Mouse (Mus musculus): ENCODE results near the gene Sp3. TPM values are rescaled to one million over a fixed set of nuclear protein-coding genes. Genes with fewer than 3 reads are reported as not detected.
"Not testable (repeated sequence)": the region's sequence is repeated elsewhere in the genome, so short reads cannot be mapped to it uniquely, and the experiment has no call there.

The Sp3 gene
- total RNA-seq, 2 experiments from 2014 or later = 50.6 to 56.8 TPM

- DNase-seq (ENCODE audit: low spot score in 2 of 2) = peak; percentile 55 to 72
These were observed 15.3 kb upstream of the Sp3 start for GRCm38 (mm10) chr2:72995346-72996097.

DNA sequence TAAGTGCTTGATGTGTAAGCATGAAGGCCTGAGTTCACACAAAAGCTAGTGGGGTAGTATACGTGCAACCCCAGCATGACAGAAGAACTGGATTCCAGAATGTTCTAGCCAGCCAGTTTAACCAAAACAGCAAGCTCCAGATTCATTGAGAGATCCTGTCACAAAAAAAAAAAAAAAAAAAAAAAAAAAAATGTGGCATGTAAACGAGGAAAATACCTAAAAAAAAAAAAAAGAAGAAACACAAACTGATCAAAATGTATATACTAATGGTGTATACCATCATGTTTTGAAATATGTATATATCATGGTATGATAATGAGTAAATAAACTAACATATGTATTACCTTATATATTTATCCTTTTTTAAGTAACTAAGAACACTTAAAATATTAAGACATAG is 13.9 kb upstream of the Sp3 start:
- no peak for DNase-seq (ENCODE audit: low spot score in 2 of 2)

DNA sequence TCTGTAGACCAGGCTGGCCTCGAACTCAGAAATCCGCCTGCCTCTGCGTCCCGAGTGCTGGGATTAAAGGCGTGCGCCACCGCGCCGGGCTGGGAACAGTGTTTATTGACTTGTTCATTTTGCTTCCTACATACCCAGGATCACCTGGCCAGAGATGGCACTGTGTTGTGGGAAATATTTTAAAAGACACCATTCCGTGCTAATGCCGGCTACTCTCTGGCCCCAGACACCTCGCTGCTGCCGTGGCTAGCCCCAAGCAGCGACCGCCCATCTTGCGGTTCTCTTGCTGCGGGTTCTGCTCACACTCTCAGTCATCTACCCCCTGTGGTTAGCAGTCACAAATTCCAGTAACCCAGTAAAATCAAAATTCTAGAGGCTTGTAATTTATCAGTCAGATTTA is 12.3 kb upstream of the Sp3 start:
- DNase-seq (ENCODE audit: low spot score in 2 of 2) = no peak

DNA sequence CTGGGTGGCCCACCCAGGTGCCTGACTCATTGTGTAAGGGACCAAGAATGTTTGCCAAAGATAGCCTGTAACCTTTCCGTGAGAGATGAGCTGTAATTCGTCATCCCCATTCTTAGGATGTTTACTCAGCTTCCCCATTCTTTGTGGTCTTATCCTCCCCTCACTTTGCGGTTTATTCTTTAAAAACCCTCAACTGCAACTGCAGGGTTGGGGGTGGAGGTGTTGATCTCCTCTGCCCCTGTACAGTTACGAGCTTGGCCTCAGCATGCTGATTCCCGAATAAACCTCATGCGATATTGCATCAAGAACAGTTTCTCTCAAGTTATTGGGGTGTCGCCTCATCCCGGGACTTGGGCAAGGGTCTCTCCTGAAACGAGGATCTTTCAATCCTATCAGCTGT is 8.7 kb upstream of the Sp3 start:
- DNase-seq (ENCODE audit: low spot score in 2 of 2) = not testable (repeated sequence)

DNA sequence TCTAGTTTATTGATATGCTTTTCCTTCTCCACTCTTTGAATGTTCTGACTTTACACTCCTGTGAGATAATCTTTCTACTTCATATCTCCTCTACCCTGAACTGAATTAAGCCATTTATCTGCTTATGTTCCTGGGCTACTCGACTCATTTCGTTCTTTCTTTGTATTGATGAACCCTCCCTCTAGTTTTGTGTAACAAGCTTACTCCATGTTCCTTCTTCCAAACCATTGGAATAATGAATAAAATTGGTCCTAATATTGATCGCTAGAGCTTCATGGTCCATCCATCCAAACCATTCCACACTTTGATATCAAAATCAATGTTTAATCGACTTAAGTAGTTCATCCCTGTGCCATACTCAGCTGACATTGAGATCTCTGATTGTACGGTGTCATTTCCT is 6.4 kb upstream of the Sp3 start, which contains the start of gene Gm11084:
Gm11084 (minus strand) TSS at position 101 of the 400 bp plus-strand sequence.
- DNase-seq (ENCODE audit: low spot score in 2 of 2) = no peak

- DNase-seq (ENCODE audit: low spot score in 2 of 2) = no peak
These were observed 5.3 kb upstream of the Sp3 start for GRCm38 (mm10) chr2:72985516-72985915.

DNA sequence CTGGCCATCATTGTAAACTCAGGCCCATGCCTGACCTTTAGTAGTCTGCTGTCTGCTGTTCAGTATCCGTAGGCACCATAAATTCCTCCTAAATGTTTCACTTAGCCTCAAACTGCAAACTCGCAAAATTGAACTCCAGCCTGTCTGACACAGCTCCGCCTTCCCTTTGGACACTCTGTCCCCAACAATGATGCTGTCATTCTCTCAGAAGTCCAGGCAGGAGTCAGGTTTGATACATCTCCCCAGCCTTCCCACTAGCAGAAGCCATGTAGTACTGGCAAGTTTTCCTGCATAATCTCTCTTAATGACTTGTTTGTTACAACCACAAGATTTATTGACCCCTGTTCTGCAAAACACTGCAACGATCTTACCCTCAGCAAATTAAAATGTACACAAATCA is 4.6 kb upstream of the Sp3 start:
- DNase-seq (ENCODE audit: low spot score in 2 of 2) = no peak

GRCm38 (mm10) chr2:72983211-72983610 is 3.0 kb upstream of the Sp3 start:
- no peak for DNase-seq (ENCODE audit: low spot score in 2 of 2)

GRCm38 (mm10) chr2:72982110-72982785 is 2.0 kb upstream of the Sp3 start:
- DNase-seq (ENCODE audit: low spot score in 2 of 2) = no peak

- DNase-seq (ENCODE audit: low spot score in 2 of 2) = no peak
These were observed 1.3 kb upstream of the Sp3 start for GRCm38 (mm10) chr2:72981441-72982109.

GRCm38 (mm10) chr2:72981075-72981420 is 802 bp upstream of the Sp3 start:
- no peak for DNase-seq (ENCODE audit: low spot score in 2 of 2)

- peak; percentile 72 to 82 for DNase-seq (ENCODE audit: low spot score in 2 of 2)
These were observed 581 bp downstream of the Sp3 start for GRCm38 (mm10) chr2:72979659-72980071.

GRCm38 (mm10) chr2:72978901-72979658 is 1.2 kb downstream of the Sp3 start:
- DNase-seq (ENCODE audit: low spot score in 2 of 2) = peak; percentile 63 to 84

DNA sequence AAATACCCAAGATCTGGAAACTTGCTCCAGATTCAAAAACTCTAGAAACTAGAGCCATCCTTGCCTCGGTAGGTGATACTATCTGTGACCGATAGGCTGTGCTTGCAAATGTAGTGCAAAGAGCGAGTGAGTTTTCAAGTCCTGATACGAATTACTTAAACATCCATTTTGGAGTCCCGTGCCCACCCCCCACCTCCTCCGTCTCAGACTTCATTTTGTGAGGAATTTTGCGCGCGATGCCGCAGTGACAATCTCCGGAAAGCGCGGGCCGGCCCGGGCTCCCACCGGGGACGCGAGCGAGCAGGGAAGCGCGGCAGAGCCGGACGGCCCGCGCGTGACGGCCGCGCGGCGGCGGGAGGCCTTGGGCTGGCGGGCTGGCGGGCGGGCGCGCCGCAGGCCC is 1.8 kb downstream of the Sp3 start:
- DNase-seq (ENCODE audit: low spot score in 2 of 2) = peak in 1 of 2 experiments; percentile 37

DNA sequence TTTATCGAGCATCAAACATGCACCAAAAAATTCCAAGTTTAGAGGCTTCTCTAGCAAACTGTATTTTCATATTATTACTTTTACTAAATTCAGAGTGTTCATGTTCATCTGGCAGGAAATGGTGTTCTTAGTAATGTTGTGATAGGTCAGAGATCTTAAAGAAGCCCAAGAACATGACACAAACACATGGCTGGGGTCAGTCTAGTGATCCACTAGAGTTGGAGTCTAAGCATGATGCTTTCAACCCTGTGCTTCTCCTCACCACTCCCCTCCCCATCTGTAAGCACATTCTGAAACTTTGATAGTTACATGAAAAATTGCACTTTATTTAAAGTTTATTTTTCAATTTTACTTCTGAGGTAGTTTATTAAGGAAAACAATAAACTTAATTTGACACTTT is 3.0 kb downstream of the Sp3 start:
- no peak for DNase-seq (ENCODE audit: low spot score in 2 of 2)

DNA sequence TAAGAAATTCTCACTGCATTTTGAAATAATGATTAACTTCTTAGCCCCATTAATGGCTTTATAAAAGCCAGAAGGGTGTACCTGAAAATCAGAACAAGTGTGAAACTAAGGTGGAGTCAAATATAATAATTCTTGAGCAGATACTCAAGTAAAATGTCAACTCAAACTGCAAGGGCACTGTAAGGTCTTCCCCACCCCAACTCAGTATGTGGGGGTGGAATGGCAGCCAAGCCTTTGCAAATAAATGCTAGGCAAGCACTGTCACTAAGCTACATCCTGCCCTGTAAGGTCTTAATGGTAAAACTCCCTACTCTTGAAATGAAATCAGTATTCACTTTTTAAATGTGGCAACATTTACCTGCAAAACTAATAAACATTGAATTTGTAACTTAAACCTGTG is 4.2 kb downstream of the Sp3 start:
- DNase-seq (ENCODE audit: low spot score in 2 of 2) = no peak

GRCm38 (mm10) chr2:72970831-72971230 is 9.4 kb downstream of the Sp3 start:
- DNase-seq (ENCODE audit: low spot score in 2 of 2) = no peak

- DNase-seq (ENCODE audit: low spot score in 2 of 2) = no peak
These were observed 9.9 kb downstream of the Sp3 start for GRCm38 (mm10) chr2:72970302-72970701.

GRCm38 (mm10) chr2:72968536-72968935 is 11.7 kb downstream of the Sp3 start:
- DNase-seq (ENCODE audit: low spot score in 2 of 2) = no peak

GRCm38 (mm10) chr2:72965450-72965849 is 14.8 kb downstream of the Sp3 start:
- no peak for DNase-seq (ENCODE audit: low spot score in 2 of 2)

DNA sequence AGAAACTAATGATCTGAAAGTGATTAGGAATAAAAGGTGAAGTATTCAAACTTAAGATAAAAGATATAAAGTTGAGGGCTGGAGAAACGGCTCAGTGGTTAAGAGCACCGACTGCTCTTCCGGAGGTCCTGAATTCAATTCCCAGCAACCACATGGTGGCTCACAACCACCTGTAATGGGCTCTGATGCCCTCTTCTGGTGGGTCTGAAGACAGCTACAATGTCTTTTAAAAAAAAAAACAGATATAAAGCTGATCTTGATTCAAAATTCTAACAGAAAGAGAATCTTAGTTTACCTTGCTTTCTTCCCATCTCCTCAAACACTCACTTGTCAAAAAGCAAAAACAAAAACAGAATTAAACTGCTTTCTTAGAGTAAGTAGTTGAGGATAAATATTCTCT is 23.8 kb downstream of the Sp3 start:
- no peak for DNase-seq (ENCODE audit: low spot score in 2 of 2)

DNA sequence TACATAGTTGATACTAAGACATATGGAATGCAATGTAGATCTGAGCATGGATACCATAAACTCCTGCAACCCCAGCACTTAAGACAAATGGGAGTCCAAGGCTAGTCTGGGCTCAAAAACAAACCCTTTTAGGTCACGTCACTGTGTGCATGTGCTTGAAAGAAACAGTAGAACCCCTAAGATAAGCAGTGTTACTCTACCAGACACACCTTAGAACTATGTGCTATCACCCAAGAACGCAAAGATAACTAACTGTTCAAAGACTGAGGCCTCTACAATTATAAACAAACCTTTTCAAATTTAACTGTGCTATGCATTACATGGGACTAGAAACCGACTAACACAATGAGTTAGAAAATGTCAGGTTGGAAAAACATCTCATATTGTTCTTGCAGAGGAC is 27.3 kb downstream of the Sp3 start:
- no peak for DNase-seq (ENCODE audit: low spot score in 2 of 2)
